Mouse (Mus musculus) lung, embryonic 16.5 days (tissue): ENCODE measurements around the gene Arsg. TPM values are rescaled to one million over a fixed set of nuclear protein-coding genes. Genes with fewer than 3 reads are reported as not detected.
A peak's percentile ranks its signal among the peaks of the same experiment; 100 is the strongest.
"Not testable (repeated sequence)": the region's sequence is repeated elsewhere in the genome, so short reads cannot be mapped to it uniquely, and the experiment has no call there.

Experiments
- ATAC-seq: fragments of 200-750 bp; cut with Nextera tagmentation; 2 replicates; pipeline ENCODE4 v1.8.0; 2017; ENCODE audit warnings: low read depth, mild to moderate bottlenecking, moderate library complexity
- H3K27ac ChIP-seq: fragments of 300-500 bp; sonication (generic); 2 replicates; pipeline ENCODE4 v1.5.1; 2014; ENCODE audit warnings: mild to moderate bottlenecking, control low read depth, low read length
- H3K27me3 ChIP-seq: fragments of 300-500 bp; sonication (generic); 2 replicates; pipeline ENCODE4 v1.6.1; 2014; ENCODE audit warnings: low read depth, low read length, mixed read lengths; ENCODE audit not compliant: control insufficient read depth, insufficient read depth
- H3K36me3 ChIP-seq: fragments of 300-500 bp; sonication (generic); 2 replicates; pipeline ENCODE4 v1.6.1; 2014; ENCODE audit warnings: low read length; ENCODE audit not compliant: control insufficient read depth, insufficient read depth
- H3K4me1 ChIP-seq: fragments of 300-500 bp; sonication (generic); replicated peaks from 2 replicates; pipeline ENCODE4 v1.6.1; 2014; ENCODE audit warnings: low read length, mixed read lengths; ENCODE audit not compliant: control insufficient read depth, insufficient read depth
- H3K4me2 ChIP-seq: fragments of 300-500 bp; sonication (generic); 2 replicates; pipeline ENCODE4 v1.6.1; 2014; ENCODE audit warnings: low read depth, low read length, control low read depth
- H3K4me3 ChIP-seq: fragments of 300-500 bp; sonication (generic); 2 replicates; pipeline ENCODE4 v1.5.1; 2014; ENCODE audit warnings: mild to moderate bottlenecking, low read length, control low read depth
- H3K9ac ChIP-seq: fragments of 300-500 bp; sonication (generic); 2 replicates; pipeline ENCODE4 v1.6.1; 2014; ENCODE audit warnings: low read length, control low read depth
- H3K9me3 ChIP-seq: fragments of 300-500 bp; sonication (generic); 2 replicates; pipeline ENCODE4 v1.6.1; 2016; ENCODE audit warnings: low read length; ENCODE audit not compliant: control insufficient read depth
- WGBS: fragments of 180-500 bp; shearing (Covaris S2); extraction: QIAGEN DNeasy Blood & Tissue Kit; methylation state at CpG from one replicate; pipeline ENCODE4 v1.1.7; 2014; 5-methylcytosine and 5-hydroxymethylcytosine counted together
- polyA plus RNA-seq: library from polyadenylated mRNA; unstranded; fragments of >200 nt; fragmentation: Nextera tagmentation; extraction: Ambion mirVana; gene quantifications from 2 replicates; pipeline ENCODE4 v1.2.1, GENCODE M21; 2015

The Arsg gene
- polyA plus RNA-seq, 1 experiment from 2014 or later = 4.7 TPM

DNA sequence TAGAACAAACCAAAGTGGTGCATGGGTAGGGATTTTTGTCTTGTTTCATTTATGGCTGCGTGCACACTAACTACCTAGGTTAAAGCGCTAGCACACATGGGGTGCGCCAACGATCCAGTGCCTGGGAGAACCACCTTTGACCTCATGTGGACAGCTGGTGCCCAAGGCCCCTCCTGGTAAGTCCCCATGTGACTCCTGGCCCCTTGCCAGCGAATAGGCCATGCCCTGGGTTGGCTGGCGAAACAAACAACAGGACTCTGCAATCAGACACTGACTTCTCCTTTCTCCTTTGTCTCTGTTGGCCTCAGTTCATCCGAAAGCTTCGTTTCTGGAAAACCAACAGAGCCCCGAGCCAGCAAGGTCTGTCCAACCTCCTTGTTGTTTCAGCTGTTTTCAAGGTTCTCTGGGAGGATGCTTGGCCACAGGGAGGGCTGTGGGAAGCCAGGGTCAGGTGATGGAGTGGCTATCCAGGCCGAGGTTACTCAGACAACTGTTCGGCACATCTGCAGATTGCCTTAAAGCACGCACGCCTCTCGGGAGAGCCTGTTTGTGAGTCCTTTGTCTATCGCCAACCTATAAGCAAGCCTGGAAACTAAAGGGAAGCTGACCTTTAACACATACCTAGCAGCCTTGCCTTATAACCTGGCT is 12.3 kb downstream of the Arsg start:
- Histone ChIP-seq H3K27me3 (no peaks in the 10 kb centered on the region), H3K9ac (no peak overlapping the region), H3K27ac (no peak overlapping the region), H3K4me1 (no peaks in the 10 kb centered on the region), H3K4me3 (no peak overlapping the region), H3K9me3 (no peaks in the 10 kb centered on the region), H3K36me3 (no peaks in the 10 kb centered on the region), H3K4me2 (no peak overlapping the region)
- WGBS = 84% methylated on average over 15 of the region's 15 CpGs
- ATAC-seq = no peak

- no peak overlapping the region for H3K27ac ChIP-seq
- H3K4me1 ChIP-seq = no peaks in the 10 kb centered on the region
- H3K27me3 ChIP-seq = no peaks in the 10 kb centered on the region
- H3K9ac ChIP-seq = no peak overlapping the region
- ATAC-seq = no peak
- H3K9me3 ChIP-seq = no peaks in the 10 kb centered on the region
- H3K4me2 ChIP-seq = no peak overlapping the region
- 50% methylated on average over 1 of the region's 1 CpGs for WGBS
- H3K4me3 ChIP-seq = no peak overlapping the region
- H3K36me3 ChIP-seq = no peaks in the 10 kb centered on the region
Measured at GRCm38 (mm10) chr11:109487111-109487510, 13.9 kb downstream of the Arsg start.

- no peak overlapping the region for H3K4me2 ChIP-seq
- 58% methylated on average over 10 of the region's 10 CpGs for WGBS
- H3K9ac ChIP-seq = no peak overlapping the region
- no peak for ATAC-seq
- no peak overlapping the region for H3K27ac ChIP-seq
- no peaks in the 10 kb centered on the region for H3K36me3 ChIP-seq
- H3K27me3 ChIP-seq = no peaks in the 10 kb centered on the region
- no peaks in the 10 kb centered on the region for H3K4me1 ChIP-seq
- H3K9me3 ChIP-seq = no peaks in the 10 kb centered on the region
- no peak overlapping the region for H3K4me3 ChIP-seq
Measured at GRCm38 (mm10) chr11:109487991-109488684, 15.0 kb downstream of the Arsg start.

- Histone ChIP-seq H3K36me3 (no peaks in the 10 kb centered on the region), H3K4me3 (no peak overlapping the region), H3K4me1 (no peaks in the 10 kb centered on the region), H3K27me3 (no peaks in the 10 kb centered on the region), H3K4me2 (no peak overlapping the region), H3K9ac (no peak overlapping the region), H3K27ac (no peak overlapping the region), H3K9me3 (no peaks in the 10 kb centered on the region)
- no peak for ATAC-seq
- WGBS = 66% methylated on average over 2 of the region's 2 CpGs
Measured at GRCm38 (mm10) chr11:109489763-109490162, 16.6 kb downstream of the Arsg start.

- H3K4me2 ChIP-seq = no peak overlapping the region
- H3K9me3 ChIP-seq = no peaks in the 10 kb centered on the region
- H3K27me3 ChIP-seq = no peaks in the 10 kb centered on the region
- H3K4me3 ChIP-seq = no peak overlapping the region
- no peak overlapping the region for H3K27ac ChIP-seq
- no peak overlapping the region for H3K9ac ChIP-seq
- no peaks in the 10 kb centered on the region for H3K36me3 ChIP-seq
- ATAC-seq = no peak
- WGBS = 73% methylated on average over 4 of the region's 4 CpGs
- H3K4me1 ChIP-seq = peaks cover 14% of the 10 kb centered on the region
Measured at GRCm38 (mm10) chr11:109491844-109492243, 18.7 kb downstream of the Arsg start.

GRCm38 (mm10) chr11:109492847-109493464 is 19.8 kb downstream of the Arsg start:
- not testable (repeated sequence) for H3K36me3 ChIP-seq, H3K4me2 ChIP-seq, H3K9ac ChIP-seq, H3K4me3 ChIP-seq, ATAC-seq, H3K27me3 ChIP-seq, H3K9me3 ChIP-seq, H3K27ac ChIP-seq
- H3K4me1 ChIP-seq = peaks cover 14% of the 10 kb centered on the region
- WGBS = 57% methylated on average over 8 of the region's 8 CpGs

DNA sequence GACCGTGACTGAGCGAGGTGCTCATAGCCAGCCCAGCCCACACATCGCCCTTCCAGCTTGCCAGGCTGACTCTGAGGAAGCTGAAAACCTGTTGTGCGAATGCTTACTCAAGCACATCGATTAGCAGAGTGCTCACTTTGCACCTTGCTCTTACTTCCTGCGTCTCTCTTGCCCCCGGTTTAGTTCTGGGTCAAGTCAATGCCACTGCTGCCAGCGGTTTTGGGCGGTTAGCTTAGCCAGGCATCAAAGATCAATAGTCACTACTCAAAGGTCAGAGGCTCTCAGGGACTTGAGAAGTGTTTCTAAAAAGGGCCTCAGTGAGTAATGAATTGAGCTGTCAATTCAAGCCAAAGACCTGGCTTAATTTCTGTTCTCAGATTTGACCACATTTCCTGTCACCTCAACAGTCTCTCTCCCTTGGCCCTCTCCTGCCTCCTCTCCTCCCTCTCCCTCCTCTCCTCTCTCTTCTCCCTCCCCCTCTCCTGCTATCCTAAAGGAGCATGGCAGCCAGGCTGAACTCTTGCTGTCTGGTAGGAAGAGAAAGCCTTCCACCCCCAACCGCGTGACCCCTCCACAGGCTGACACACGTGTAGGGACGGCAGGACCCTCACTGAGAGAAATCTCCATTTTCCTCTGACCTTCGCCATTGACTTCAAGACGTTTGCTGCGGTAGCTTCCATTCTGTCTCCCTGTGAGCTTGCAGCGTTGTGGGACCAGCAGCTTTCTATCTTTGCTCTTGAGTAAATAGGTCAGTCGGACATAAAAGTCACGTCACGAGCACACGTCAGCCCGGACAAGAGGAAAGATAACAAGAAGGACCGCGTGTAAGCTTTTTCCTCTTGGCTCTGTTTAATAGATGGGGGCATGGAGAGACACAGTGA is 22.0 kb downstream of the Arsg start:
- H3K4me3 ChIP-seq = no peak overlapping the region
- H3K9ac ChIP-seq = no peak overlapping the region
- no peaks in the 10 kb centered on the region for H3K9me3 ChIP-seq
- no peak overlapping the region for H3K4me2 ChIP-seq
- 25% methylated on average over 24 of the region's 24 CpGs for WGBS
- no peak for ATAC-seq
- no peaks in the 10 kb centered on the region for H3K27me3 ChIP-seq
- peaks cover 18% of the 10 kb centered on the region for H3K4me1 ChIP-seq
- H3K36me3 ChIP-seq = no peaks in the 10 kb centered on the region
- H3K27ac ChIP-seq = no peak overlapping the region

DNA sequence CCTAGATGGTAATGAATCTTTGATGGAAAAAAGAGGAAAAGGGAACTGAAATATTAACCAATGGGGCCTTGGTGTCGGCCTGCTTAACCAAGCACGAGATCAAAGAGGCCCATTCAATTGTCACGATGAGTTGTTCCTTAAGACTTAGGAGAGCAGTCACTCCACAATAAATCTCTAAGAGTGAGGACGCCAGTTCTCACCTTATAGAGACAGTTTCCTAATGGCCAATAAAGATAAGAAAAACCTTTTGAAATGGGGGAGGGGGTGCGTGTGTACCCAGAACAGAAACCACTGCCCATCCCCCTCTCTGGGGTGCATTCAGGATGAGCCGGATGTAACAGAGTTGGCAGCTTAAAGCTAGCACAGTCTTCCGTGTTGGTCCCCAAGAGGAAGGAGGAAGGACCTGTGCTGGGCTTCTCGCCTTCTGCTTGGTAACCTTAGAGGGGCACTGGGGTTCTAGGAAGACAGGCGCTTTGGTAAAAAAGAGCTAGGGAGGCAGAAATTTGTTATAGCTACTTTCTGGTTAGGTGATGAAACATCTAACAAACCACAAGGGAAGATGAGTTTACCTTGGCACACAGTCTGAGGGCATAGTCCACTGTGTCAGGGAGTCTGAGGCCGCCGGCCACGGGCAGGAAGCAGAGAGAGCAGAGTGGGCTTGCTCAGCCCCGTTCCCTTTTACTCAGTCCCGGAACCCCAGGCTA is 22.7 kb downstream of the Arsg start:
- no peaks in the 10 kb centered on the region for H3K9me3 ChIP-seq
- WGBS = 28% methylated on average over 14 of the region's 14 CpGs
- peak overlapping the region; percentile 25; the same call in 1 of the 2 replicates for H3K4me2 ChIP-seq
- H3K4me3 ChIP-seq = no peak overlapping the region
- H3K36me3 ChIP-seq = no peaks in the 10 kb centered on the region
- H3K9ac ChIP-seq = no peak overlapping the region
- H3K27me3 ChIP-seq = no peaks in the 10 kb centered on the region
- ATAC-seq = peak; percentile 64
- no peak overlapping the region for H3K27ac ChIP-seq
- peaks cover 18% of the 10 kb centered on the region for H3K4me1 ChIP-seq
